Mouse (Mus musculus): Measurements from ENCODE around the gene Krt78. TPM values are rescaled to one million over a fixed set of nuclear protein-coding genes. Genes with fewer than 3 reads are reported as not detected.
A peak's percentile ranks its signal among the peaks of the same experiment; 100 is the strongest.

The Krt78 gene
- polyA plus RNA-seq, 1 experiment from 2014 or later, result not detected

DNA sequence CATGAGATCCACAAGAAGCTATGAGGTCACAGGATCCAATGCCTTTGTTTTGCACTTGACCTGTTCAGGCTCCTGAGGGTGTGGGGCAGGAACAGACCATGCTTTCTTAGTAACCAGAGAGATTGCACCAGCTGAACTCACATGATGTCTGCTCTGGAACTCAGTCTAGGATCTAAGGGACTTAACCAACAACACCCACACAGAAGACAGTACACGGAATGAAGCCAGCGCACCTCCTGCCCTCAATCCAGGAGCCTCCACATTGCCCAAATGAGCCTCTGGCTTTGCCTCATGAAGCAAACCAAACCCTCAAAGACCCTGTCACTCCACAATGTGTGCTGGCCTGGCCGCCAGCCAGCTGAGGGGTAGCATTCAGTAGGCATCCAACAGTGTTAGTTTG, 4.8 kb upstream of the Krt78 start:
- no peak for ATAC-seq (replicated peaks)
- WGBS, result 81% methylated on average over 3 of the region's 3 CpGs
- Histone ChIP-seq H3K36me3 (replicated peaks) (no peaks in the 10 kb centered on the region), H3K4me2 (no peak overlapping the region), H3K4me1 (no peaks in the 10 kb centered on the region), H3K27ac (no peak overlapping the region), H3K4me3 (no peak overlapping the region), H3K27me3 (replicated peaks) (no peaks in the 10 kb centered on the region), H3K9ac (no peak overlapping the region), H3K9me3 (no peaks in the 10 kb centered on the region)

DNA sequence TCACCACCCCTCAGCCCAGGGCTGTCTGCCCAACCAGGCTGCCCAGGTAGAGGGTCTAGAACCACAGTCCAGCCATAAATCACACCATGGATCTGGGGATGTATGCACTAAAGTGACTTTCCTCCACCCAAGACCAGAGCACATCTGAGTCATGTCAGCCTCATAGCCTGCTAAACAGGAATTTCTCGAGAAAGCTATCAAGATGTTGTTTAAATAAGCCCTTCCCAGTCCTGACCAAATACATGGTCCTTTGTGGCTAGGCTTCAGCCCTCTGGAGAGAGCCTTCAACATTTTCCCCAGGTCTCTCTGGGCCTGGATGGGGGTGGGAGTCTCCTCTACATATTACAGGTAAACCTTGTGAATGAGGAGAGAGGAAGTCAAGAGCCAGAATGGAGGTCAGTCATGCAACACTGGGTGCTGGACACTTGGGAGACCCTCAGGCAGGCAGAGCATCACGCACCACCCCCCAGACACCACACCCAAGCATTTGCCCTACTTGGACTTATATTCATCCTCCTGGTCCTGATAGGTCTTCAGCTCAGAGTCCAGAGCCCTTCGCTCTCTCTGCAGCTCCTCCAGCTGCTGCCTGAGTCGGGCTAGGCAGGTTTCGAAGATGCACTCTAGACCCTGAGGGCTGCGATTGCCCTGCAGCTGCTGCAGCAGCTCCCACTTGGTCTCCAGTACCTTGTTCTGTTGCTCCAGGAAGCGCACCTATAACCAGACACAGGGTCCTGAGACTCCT, 1.2 kb downstream of the Krt78 start:
- H3K9ac ChIP-seq, result no peak overlapping the region
- no peak overlapping the region for H3K4me2 ChIP-seq
- no peak overlapping the region for H3K4me3 ChIP-seq
- H3K27ac ChIP-seq, result no peak overlapping the region
- ATAC-seq (replicated peaks), result no peak
- H3K36me3 ChIP-seq (replicated peaks), result no peaks in the 10 kb centered on the region
- no peaks in the 10 kb centered on the region for H3K9me3 ChIP-seq
- no peaks in the 10 kb centered on the region for H3K27me3 ChIP-seq (replicated peaks)
- 93% methylated on average over 7 of the region's 7 CpGs for WGBS
- H3K4me1 ChIP-seq, result no peaks in the 10 kb centered on the region

DNA sequence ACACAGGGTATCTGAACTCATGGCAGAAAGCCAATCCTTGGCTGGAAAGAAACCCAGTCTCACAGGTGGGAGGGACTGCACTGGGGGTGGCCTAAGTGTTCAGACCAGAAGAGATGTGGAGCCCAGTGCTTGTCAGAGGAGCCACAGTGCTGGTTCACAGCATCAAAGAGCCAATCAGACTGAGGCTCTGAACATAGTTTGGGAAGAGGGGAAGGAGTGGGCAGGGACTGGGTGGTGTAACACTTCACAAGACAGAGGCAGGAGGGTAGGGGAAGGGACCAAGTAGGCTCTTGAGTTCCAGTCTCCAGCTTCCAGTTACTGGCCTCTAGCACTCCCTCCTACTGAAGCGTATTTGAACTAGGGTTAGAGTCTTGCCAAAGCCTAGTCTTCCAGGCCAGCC, 8.7 kb downstream of the Krt78 start:
- WGBS, result 91% methylated on average over 1 of the region's 1 CpGs
- H3K4me1 ChIP-seq, result no peaks in the 10 kb centered on the region
- H3K36me3 ChIP-seq (replicated peaks), result no peaks in the 10 kb centered on the region
- no peak overlapping the region for H3K27ac ChIP-seq
- no peak overlapping the region for H3K4me3 ChIP-seq
- H3K4me2 ChIP-seq, result no peak overlapping the region
- no peaks in the 10 kb centered on the region for H3K9me3 ChIP-seq
- no peaks in the 10 kb centered on the region for H3K27me3 ChIP-seq (replicated peaks)
- no peak overlapping the region for H3K9ac ChIP-seq
- no peak for ATAC-seq (replicated peaks)

DNA sequence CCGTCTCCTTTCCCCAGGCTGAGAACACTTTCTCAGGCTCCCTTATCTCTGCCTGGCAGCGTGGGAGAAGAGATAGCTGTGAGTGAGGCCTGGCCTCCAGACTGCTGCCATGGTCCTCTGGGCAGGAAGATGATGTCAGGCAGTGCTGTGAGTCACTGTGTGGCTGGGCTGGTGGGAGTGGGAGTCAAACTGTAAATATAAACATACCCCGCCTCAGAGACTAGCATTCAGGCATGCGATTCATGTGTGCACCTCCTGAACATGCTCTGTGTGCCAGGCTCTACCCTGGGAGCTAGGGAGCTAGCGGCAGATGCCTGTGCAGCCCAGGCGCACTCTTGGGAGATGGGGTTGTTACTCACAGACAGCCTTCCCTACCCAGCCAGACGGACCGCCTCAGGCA, 12.1 kb downstream of the Krt78 start:
- no peak overlapping the region for H3K27ac ChIP-seq
- no peaks in the 10 kb centered on the region for H3K9me3 ChIP-seq
- no peak overlapping the region for H3K4me2 ChIP-seq
- no peak overlapping the region for H3K9ac ChIP-seq
- WGBS, result 73% methylated on average over 8 of the region's 8 CpGs
- H3K36me3 ChIP-seq (replicated peaks), result no peaks in the 10 kb centered on the region
- no peaks in the 10 kb centered on the region for H3K27me3 ChIP-seq (replicated peaks)
- no peak overlapping the region for H3K4me3 ChIP-seq
- ATAC-seq (replicated peaks), result no peak
- H3K4me1 ChIP-seq, result no peaks in the 10 kb centered on the region

DNA sequence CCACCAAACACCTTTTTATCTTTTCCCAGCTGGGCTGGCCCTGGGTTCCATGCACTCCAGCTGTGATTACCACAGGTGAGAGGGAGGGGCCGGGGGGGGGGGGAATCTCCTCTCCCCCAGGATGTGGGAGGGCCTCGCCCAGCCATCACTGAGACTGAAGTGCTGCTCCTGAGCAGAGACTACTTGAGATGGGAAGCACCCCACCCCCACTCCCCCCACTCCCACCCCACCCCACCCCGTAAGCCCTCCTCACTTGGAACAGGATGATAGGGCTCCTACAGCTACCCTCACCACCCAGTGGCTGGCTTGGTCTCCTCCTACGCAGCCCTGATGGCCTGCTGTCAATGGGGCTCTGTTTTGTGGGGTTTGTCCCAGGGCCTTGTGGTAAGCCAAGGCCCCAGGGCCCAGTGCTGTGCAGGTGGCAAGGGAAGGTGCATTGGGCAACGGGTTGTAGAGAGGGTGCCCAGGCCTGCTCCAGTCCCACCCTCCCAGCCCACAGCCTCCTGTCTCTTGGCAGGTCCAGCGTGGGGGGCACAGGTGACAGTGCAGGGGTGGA, 13.7 kb downstream of the Krt78 start, which contains the start of gene Krt79:
Gene Krt79, minus strand, starts transcription at position 51 of the 556 bp plus-strand sequence.
- no peaks in the 10 kb centered on the region for H3K36me3 ChIP-seq (replicated peaks)
- no peak within 1 kb of the TSS for H3K4me3 ChIP-seq
- no peaks in the 10 kb centered on the region for H3K27me3 ChIP-seq (replicated peaks)
- H3K4me1 ChIP-seq, result no peaks in the 10 kb centered on the region
- 69% methylated on average over 6 of the region's 6 CpGs for WGBS
- H3K9me3 ChIP-seq, result no peaks in the 10 kb centered on the region
- ATAC-seq (replicated peaks), result no peak
- no peak within 1 kb of the TSS for H3K4me2 ChIP-seq
- no peak within 1 kb of the TSS for H3K27ac ChIP-seq
- H3K9ac ChIP-seq, result no peak within 1 kb of the TSS

DNA sequence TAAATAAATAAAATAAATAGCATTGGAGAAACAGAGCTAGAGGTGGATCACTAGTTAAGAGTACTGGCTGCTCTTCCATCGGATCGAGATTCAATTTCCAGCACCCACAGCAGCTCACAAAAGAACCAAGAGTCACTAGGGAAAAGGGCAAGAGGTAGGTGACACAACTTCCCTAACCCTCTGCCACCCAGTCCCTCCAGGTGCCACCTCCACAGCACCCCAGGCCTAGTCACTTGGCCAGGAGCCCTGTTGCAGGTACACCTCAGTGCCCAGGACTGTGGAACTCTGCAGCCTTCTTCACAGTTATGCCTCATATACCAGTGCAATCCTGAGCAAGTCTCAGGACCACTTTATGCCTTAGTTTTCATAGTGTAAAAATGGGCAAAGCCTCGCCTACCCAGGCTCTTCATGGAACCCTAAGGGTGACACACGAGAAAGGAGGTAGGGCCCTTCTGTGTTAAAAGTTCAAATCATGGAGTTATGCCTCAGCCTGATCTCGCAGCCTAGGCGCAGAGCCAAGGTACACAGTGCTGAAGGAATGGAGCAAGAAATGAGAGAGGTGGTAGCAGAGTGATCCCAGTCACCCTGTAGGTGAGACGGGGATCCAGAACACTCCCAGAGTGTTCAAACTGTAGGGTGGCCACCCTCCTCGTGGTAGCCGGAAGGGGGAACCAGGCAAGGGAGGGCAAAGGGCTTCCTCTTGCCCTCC, 15.3 kb downstream of the Krt78 start:
- WGBS, result 91% methylated on average over 9 of the region's 9 CpGs
- no peak overlapping the region for H3K27ac ChIP-seq
- no peak for ATAC-seq (replicated peaks)

DNA sequence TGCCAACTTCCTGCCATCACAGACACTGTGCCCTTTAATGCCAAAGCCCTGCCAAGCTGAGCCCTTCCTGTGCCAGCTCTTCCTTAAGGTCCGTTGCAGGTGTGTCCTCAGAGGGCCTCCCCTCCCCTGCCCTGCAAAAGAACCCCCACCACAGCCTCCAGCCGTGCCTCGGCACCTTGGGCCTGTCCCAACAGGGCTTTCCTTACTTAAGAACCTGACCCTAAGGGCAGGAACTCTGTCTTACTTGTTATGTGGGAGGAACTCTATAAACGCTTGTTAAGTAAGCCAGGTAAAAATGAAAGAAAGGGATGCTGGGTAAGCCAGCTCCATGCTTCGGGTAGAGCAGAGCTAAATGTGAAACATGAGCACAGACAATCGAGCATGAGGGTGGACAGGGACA, 21.1 kb downstream of the Krt78 start:
- H3K36me3 ChIP-seq (replicated peaks), result no peaks in the 10 kb centered on the region

More for the DNA sequence above, 15.3 kb downstream of the Krt78 start:
- H3K36me3 ChIP-seq (replicated peaks), result no peaks in the 10 kb centered on the region
- no peaks in the 10 kb centered on the region for H3K4me1 ChIP-seq
- no peaks in the 10 kb centered on the region for H3K9me3 ChIP-seq
- H3K27me3 ChIP-seq (replicated peaks), result no peaks in the 10 kb centered on the region
- no peak overlapping the region for H3K4me3 ChIP-seq
- H3K4me2 ChIP-seq, result no peak overlapping the region
- H3K9ac ChIP-seq, result no peak overlapping the region

DNA sequence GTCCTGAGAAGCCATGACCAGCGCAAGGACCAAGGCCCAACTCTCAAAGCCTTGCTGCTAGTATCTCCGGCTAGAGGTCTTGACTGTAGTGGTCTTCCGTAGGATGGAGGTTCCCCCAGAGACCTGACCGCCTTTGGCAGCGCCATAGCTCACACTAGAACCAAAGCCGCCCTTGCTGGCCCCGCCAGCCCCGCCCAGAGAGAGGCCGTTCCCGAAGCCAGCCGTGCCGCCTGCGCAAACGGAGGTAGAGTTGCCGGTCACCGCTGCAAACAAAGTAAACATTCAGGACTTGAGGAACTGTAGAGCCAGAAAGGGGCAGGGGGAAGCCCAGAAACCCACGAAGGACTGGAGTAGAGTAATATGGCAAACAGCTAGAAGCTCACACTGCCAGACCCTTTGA, 24.4 kb downstream of the Krt78 start:
- Histone ChIP-seq H3K4me2 (peak overlapping the region; percentile 25), H3K36me3 (replicated peaks) (no peaks in the 10 kb centered on the region), H3K9me3 (no peaks in the 10 kb centered on the region), H3K4me3 (no peak overlapping the region), H3K9ac (no peak overlapping the region), H3K27me3 (replicated peaks) (peaks cover 9% of the 10 kb centered on the region), H3K4me1 (peaks cover 8% of the 10 kb centered on the region; the same call in 1 of the 2 replicates), H3K27ac (no peak overlapping the region)
- WGBS, result 5% methylated on average over 17 of the region's 17 CpGs
- ATAC-seq (replicated peaks), result no peak

More for the DNA sequence above, 21.1 kb downstream of the Krt78 start:
- no peak overlapping the region for H3K9ac ChIP-seq
- 81% methylated on average over 6 of the region's 6 CpGs for WGBS
- ATAC-seq (replicated peaks), result no peak
- H3K4me1 ChIP-seq, result peaks cover 8% of the 10 kb centered on the region; the same call in 1 of the 2 replicates
- no peak overlapping the region for H3K4me2 ChIP-seq
- no peaks in the 10 kb centered on the region for H3K9me3 ChIP-seq
- H3K4me3 ChIP-seq, result no peak overlapping the region
- H3K27ac ChIP-seq, result no peak overlapping the region
- H3K27me3 ChIP-seq (replicated peaks), result peaks cover 9% of the 10 kb centered on the region

DNA sequence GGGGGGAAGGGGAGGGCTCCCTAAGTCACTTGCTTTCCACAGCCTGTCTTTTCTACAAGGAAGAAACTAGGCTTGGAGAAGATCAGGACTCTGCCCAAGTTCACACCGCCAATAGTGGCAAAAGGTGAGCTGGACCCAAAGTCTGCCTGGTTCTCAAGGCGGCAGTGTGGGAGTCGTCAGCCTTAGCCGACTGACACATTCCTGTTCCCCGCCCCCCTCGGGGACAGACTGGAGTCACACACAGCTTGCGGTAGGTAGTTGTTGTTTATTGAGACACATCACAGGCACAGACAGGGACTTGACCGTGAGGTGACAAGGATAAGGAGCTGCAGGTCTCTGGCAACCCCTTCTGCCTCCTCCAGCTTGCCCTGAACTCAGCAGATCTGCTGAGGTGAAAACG, 25.0 kb downstream of the Krt78 start:
- H3K27ac ChIP-seq, result no peak overlapping the region

DNA sequence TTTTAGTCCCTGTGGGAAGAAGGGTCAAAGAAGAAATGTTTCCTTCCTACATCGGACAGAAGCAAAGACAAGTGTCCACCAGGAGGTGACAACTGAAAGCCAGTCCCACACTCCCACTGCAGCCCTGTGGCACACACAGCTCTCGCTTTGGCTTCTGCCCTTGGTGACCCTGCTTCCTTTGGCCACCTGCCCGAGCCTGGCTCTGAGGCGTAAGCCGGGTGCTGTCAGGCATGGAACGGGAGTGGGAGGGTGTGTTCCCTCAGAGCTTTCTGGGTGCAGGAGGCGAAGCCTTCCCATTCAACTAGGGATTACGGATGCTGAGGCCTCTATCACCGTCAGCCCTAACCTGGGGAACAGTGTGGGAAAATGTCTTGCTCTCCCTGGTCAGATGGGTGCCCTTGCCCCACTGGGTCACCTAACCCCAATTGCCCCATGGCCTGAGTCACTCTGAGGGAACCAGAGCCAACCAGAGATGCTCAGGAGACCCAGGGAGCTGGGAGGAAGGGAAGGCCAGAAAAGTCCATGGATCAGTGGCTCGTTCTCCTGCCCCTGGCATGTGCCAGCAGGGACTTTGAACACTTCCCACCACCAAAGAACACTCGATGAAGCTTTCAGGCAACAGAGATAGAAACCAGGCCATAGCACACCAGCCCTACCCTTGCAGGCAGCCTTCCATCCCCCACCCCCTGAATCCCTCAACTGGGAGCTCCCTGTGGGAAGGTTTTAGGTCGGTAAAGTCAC, 26.6 kb downstream of the Krt78 start:
- H3K4me2 ChIP-seq, result no peak overlapping the region
- H3K9me3 ChIP-seq, result no peaks in the 10 kb centered on the region
- H3K9ac ChIP-seq, result no peak overlapping the region
- H3K4me1 ChIP-seq, result peaks cover 8% of the 10 kb centered on the region; the same call in 1 of the 2 replicates
- H3K4me3 ChIP-seq, result no peak overlapping the region
- H3K36me3 ChIP-seq (replicated peaks), result no peaks in the 10 kb centered on the region
- H3K27ac ChIP-seq, result no peak overlapping the region
- WGBS, result 58% methylated on average over 12 of the region's 12 CpGs
- ATAC-seq (replicated peaks), result no peak
- peaks cover 9% of the 10 kb centered on the region for H3K27me3 ChIP-seq (replicated peaks)

More for the DNA sequence above, 25.0 kb downstream of the Krt78 start:
- no peak for ATAC-seq (replicated peaks)
- H3K4me3 ChIP-seq, result no peak overlapping the region
- H3K27me3 ChIP-seq (replicated peaks), result peaks cover 9% of the 10 kb centered on the region
- H3K4me1 ChIP-seq, result peaks cover 8% of the 10 kb centered on the region; the same call in 1 of the 2 replicates
- 21% methylated on average over 9 of the region's 9 CpGs for WGBS
- no peak overlapping the region; the same call in 1 of the 2 replicates for H3K4me2 ChIP-seq
- no peak overlapping the region for H3K9ac ChIP-seq
- no peaks in the 10 kb centered on the region for H3K9me3 ChIP-seq
- H3K36me3 ChIP-seq (replicated peaks), result no peaks in the 10 kb centered on the region

DNA sequence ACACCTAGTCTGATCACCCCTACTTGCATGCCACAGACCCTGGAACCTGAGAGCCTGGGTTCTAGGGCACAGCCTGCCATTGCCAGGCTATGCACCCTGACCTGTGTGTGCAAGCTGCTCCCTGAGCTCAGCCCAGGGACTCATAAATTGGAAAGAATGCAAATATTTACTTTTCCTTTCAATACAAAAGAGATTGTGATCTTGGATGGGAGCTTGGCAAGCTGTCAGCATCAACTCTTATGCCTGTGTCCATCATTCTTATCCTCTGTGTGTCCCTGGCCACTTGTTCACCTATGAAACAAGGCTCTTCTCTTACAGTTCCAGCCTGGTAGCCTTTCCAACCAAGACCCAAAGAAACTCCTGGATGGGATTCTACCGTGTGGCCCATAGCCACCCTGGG, 29.0 kb downstream of the Krt78 start:
- no peaks in the 10 kb centered on the region for H3K36me3 ChIP-seq (replicated peaks)
- ATAC-seq (replicated peaks), result no peak
- peaks cover 3% of the 10 kb centered on the region; the same call in 1 of the 2 replicates for H3K27me3 ChIP-seq (replicated peaks)
- no peak overlapping the region for H3K27ac ChIP-seq
- peaks cover 8% of the 10 kb centered on the region; the same call in 1 of the 2 replicates for H3K4me1 ChIP-seq
- no peaks in the 10 kb centered on the region for H3K9me3 ChIP-seq
- no peak overlapping the region for H3K9ac ChIP-seq
- H3K4me3 ChIP-seq, result no peak overlapping the region
- no peak overlapping the region for H3K4me2 ChIP-seq
- WGBS, result 85% methylated on average over 1 of the region's 1 CpGs

DNA sequence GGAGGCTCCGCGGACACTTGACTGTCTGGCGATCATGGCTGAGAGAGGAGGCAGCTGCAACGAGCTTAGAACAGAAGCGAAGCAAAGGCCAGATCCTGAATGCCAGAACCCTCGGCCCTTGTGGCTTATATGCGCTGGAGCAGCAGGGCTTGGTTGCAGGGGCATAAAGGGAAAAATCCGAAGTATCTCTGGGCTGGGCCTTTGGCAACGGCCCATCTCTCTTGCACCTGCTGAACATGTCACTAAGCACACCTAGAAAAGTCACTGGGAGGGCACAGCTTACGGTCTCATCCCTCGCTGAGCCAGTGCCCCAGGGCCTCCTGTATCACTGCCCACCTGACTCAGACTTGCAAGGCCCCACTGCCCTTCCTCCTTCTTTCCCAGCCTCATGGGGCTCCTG, 29.5 kb downstream of the Krt78 start, which contains the start of gene Krt4:
Gene Krt4, minus strand, starts transcription at position 101 of the 400 bp plus-strand sequence.
- Histone ChIP-seq H3K4me1 (peaks cover 6% of the 10 kb centered on the region; the same call in 1 of the 2 replicates), H3K9ac (no peak within 1 kb of the TSS), H3K4me3 (no peak within 1 kb of the TSS), H3K27ac (no peak within 1 kb of the TSS), H3K36me3 (replicated peaks) (no peaks in the 10 kb centered on the region), H3K4me2 (no peak within 1 kb of the TSS), H3K9me3 (no peaks in the 10 kb centered on the region), H3K27me3 (replicated peaks) (peaks cover 3% of the 10 kb centered on the region; the same call in 1 of the 2 replicates)
- WGBS, result 80% methylated on average over 11 of the region's 11 CpGs
- no peak for ATAC-seq (replicated peaks)

All from midbrain, embryonic 15.5 days (tissue).